Mouse (Mus musculus): ENCODE data around the gene Nxn.

Nxn gene

GRCm38 (mm10) chr11:76398798-76399586, at the start of gene Nxn:
Nxn (minus strand) TSS chr11:76399140.
- DNase-seq (ENCODE audit: low spot score in 2 of 2), result peak; percentile 87 to 90

- no peak for DNase-seq (ENCODE audit: low spot score in 2 of 2)
Observed at GRCm38 (mm10) chr11:76446251-76446650, 47.3 kb upstream of the Nxn start.

- no peak for DNase-seq (ENCODE audit: low spot score in 2 of 2)
Observed at GRCm38 (mm10) chr11:76445459-76445858, 46.5 kb upstream of the Nxn start.

- DNase-seq (ENCODE audit: low spot score in 2 of 2), result no peak
Observed at GRCm38 (mm10) chr11:76439666-76440065, 40.7 kb upstream of the Nxn start.

GRCm38 (mm10) chr11:76436864-76437437, 38.0 kb upstream of the Nxn start:
- no peak for DNase-seq (ENCODE audit: low spot score in 2 of 2)

- no peak for DNase-seq (ENCODE audit: low spot score in 2 of 2)
Observed at GRCm38 (mm10) chr11:76436009-76436408, 37.1 kb upstream of the Nxn start.

- DNase-seq (ENCODE audit: low spot score in 2 of 2), result no peak
Observed at GRCm38 (mm10) chr11:76429966-76430631, 31.2 kb upstream of the Nxn start.

- DNase-seq (ENCODE audit: low spot score in 2 of 2), result no peak
Observed at GRCm38 (mm10) chr11:76429556-76429955, 30.6 kb upstream of the Nxn start.

GRCm38 (mm10) chr11:76429046-76429445, 30.1 kb upstream of the Nxn start:
- DNase-seq (ENCODE audit: low spot score in 2 of 2), result no peak

GRCm38 (mm10) chr11:76427781-76428180, 28.8 kb upstream of the Nxn start:
- DNase-seq (ENCODE audit: low spot score in 2 of 2), result no peak

GRCm38 (mm10) chr11:76425749-76426148, 26.8 kb upstream of the Nxn start:
- no peak for DNase-seq (ENCODE audit: low spot score in 2 of 2)

GRCm38 (mm10) chr11:76420896-76421295, 22.0 kb upstream of the Nxn start:
- no peak for DNase-seq (ENCODE audit: low spot score in 2 of 2)

- DNase-seq (ENCODE audit: low spot score in 2 of 2), result peak in 1 of 2 experiments; percentile 23
Observed at GRCm38 (mm10) chr11:76419179-76419578, 20.2 kb upstream of the Nxn start.

- no peak for DNase-seq (ENCODE audit: low spot score in 2 of 2)
Observed at GRCm38 (mm10) chr11:76418423-76418822, 19.5 kb upstream of the Nxn start.

- no peak for DNase-seq (ENCODE audit: low spot score in 2 of 2)
Observed at GRCm38 (mm10) chr11:76415985-76416384, 17.0 kb upstream of the Nxn start.

GRCm38 (mm10) chr11:76415001-76415400, 16.1 kb upstream of the Nxn start:
- DNase-seq (ENCODE audit: low spot score in 2 of 2), result no peak

- no peak for DNase-seq (ENCODE audit: low spot score in 2 of 2)
Observed at GRCm38 (mm10) chr11:76413202-76413601, 14.3 kb upstream of the Nxn start.

GRCm38 (mm10) chr11:76410826-76411225, 11.9 kb upstream of the Nxn start:
- DNase-seq (ENCODE audit: low spot score in 2 of 2), result peak; percentile 52 to 67

- peak; percentile 95 to 97 for DNase-seq (ENCODE audit: low spot score in 2 of 2)
Observed at GRCm38 (mm10) chr11:76406702-76407583, 8.0 kb upstream of the Nxn start, which contains the start of gene Timm22. Timm22 (plus strand) TSS chr11:76406952.

- peak in 1 of 2 experiments; percentile 34 for DNase-seq (ENCODE audit: low spot score in 2 of 2)
Observed at GRCm38 (mm10) chr11:76405626-76406264, 6.8 kb upstream of the Nxn start.

GRCm38 (mm10) chr11:76405113-76405512, 6.2 kb upstream of the Nxn start:
- no peak for DNase-seq (ENCODE audit: low spot score in 2 of 2)
